Mouse (Mus musculus) kidney, adult 8-10 months (tissue): ENCODE measurements at regions not wholly inside any gene's neighbourhood (a gene's known extent, or its start where the extent isn't known, plus 50 kb on each side); places are given as distances from the start of the nearest gene placed in this dataset.

ENCODE experiments used
- DNase-seq, 2 experiments: peaks; one replicate each; pipeline ENCODE4 v3.0.0; 2022

DNA sequence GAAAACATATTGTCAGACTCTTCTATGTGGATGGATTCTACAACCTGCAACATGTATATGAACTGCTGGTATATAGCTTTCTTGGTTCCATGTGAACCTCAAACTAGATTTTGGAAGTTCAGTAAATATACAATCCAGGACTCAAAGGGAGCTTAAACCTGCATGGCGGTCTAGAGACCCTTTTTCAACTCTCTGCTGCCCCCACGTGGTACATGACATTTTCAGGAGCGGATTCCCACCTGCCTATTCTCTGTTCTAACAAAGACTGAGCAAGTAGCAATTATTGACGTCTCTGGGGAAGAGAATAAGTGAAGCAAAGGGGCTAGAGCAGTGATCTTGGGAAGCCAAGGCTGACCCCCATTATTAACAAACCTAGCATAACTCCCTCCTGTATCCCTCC lies 127.1 kb upstream of the Snx19 start:
- peak in 1 of 2 experiments; percentile 45 for DNase-seq

DNA sequence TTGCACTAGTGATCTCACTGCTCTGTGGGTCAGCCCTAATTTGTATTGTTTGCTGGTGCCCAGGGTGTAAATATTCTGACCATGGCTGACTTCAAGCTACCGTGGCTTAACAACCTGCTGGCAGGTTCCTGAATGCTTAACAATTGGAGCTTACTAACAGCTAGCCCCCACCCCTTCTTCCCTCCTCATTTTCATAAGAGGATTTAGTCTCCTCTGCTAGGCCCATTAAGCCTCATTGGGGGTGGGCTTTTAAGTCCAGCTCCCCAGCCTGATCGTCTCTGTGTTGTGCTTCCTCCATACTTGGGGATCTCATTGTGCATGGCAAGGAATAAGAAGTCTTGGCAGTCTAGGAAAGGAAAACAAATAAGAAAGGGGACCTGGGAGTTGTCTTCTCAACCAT lies 118.6 kb upstream of the Snx19 start:
- no peak for DNase-seq

DNA sequence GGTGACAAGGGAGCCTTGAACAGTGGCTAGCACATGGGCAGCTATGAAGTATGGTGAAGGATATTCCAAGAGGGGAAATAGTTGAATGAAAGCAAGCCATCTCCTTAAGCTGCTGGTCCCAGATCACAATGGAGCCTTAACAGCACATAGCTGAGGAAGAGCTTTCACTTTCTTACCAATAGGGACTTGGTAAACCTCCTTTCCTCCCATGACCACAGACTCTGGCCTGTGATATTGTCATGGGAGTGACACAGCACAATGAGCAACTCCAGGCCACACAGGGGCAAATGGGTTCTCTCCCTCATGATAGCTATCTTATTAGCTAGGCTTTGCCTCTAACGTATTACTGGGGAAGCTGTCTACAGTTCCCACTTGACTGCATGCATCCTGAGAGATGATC lies 113.5 kb upstream of the Snx19 start:
- DNase-seq: no peak

DNA sequence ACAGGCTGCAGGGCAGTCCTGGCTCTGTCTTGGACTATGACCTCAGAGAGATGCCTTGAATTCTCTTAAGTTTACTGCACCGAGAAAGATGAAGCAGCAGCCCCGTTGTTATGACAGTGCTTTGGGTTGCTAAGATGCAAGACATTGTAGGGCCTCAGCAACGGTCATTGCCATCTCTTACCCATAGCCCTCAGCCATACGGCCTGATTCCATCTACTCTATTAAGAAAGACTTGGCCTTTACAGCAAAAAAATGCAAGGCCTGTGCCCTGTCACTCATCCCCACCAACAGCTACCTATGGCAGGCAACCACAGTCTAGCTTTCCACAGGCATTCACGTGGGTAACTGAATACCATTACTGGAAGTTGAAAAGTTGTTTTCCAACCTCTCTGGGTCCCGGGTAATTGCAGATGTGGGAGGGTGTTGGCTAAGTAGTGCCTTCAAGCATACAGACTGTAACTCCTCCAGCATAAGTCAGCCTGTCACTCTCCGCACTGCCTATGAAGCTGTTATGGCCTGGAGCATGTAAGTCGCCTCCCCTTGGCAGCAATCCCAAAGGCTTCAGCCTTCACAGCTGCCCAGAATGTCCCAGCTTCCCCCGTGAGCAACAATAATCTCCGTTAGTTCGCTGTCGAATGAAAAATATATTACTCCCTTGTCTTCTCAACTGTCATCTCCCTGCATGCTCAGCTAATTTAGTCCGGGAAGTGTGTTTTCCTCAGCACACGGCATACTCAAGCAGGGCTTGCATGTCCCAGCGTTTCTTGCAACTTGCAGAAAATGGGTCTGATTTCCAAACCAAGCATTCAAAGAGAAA lies 112.3 kb upstream of the Snx19 start:
- DNase-seq: peak; percentile 5 to 13

DNA sequence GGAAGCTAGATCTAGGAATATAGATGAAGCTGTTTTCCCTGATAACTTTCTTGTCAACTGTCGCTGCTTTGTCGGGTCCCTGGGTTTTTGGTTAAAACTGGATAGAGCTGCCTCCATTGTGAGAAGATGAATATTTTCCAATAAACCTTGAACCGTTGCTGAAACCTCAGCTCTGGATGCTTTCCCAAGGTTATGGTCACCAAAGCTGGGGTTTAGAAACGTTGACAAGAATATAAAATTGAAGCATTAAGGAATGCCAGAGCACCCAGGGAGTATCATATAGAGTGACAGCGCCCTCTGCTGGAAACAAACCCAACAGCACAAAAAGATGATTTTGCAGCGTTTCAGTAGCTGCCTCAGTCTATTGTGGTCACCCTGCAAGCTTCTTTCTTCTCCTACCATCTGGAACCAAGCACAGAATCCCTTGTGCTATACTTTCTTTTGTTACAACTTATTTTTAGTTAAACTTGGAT lies 111.7 kb upstream of the Snx19 start:
- peak in 1 of 2 experiments; percentile 2 for DNase-seq

DNA sequence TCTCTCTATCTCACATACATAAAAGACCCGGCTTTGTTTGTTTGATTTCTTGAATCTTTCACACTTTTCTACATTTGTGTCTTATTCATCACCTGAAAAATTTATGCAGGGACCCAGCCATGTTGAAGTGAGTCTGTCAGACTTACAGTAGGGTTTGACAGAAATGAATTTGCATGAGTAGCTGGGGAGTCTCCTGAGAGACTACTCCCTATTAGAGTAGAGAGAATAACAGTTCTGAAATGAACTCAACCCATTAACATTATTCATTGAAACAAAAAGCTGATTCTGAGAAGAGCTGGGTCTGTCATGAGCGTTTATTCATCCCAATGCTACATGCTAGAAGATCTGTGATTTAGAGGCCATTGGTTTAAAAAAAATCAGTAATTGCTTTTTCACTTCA lies 82.0 kb upstream of the Snx19 start:
- no peak for DNase-seq

DNA sequence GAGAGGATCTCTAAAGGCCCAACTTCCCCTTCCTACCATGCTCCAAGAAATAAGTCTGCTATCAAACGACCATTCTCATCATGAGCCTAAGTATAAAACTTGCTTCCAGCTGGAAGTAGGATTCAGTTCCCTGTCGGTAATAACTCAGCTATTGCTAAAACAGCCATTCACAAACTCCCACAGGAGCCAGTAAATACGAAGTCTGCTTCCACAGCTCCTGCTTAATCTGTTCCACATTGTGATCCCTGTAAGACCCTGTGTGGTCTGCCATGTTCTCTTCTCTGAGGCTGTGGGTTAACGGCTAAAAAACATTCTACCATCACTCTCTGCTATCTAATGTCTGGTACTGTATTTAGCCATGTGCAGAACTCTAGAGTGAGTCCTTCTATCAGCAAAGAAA lies 72.9 kb upstream of the Snx19 start:
- no peak for DNase-seq

DNA sequence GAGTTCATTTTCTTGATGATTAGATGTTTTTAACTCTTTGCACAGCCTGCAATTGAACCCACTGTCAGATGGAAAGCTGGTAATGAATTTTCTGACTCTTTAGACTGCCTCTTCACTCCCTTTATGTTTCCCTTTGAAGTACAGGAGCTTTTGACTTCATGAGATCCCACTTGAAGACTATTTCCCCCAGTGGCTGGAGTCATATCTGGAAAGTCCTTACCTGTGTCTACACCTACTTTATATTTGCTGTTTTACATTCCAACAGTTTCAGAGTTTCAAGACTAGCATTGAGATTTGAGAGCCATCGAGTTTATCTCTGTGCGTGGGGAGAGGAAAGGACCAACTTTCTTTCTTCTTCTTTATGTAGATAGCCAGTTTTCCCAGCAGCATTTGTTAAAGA lies 71.3 kb upstream of the Snx19 start:
- no peak for DNase-seq

DNA sequence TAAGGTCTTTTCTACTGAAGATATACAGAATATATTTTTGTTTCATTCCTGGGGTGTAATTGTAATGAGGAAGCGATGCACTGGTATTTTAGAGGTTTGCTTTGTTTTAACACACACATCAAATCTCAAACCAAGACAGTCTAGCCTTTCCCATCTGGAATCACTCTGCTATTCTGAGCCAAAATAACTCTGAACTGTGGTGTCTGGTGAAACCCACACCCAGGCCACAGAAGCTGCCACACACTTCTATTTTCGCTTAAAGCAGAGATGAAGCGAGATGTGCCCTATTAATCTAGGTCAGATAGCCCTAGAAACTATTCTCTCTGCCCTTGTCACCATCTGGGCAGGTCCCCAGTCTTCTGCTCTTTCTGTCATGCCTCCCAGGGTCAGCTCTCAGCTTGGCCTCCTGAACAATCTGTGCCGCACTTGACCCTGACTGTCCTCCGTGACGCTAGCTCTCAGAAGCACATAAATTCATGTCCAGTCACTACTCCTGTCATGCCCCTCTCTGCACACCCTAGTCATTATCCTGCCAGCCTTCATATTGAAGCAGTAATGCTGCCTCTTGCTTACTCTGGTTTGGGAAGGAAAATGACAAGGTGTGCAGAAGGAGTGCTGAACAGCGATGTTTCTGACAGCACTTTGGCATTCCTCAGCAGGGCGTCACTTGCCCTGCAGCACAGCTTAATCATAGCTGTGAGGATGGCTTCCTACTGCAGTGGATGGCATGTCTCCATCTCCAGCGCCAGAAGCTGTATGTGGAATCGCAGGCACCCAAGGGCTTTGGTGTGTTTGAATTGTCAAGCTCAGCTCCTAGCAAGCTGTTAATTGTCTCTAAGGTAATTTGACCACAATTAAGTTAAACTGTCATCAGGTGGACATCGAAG lies 57.1 kb upstream of the Snx19 start:
- DNase-seq: no peak

DNA sequence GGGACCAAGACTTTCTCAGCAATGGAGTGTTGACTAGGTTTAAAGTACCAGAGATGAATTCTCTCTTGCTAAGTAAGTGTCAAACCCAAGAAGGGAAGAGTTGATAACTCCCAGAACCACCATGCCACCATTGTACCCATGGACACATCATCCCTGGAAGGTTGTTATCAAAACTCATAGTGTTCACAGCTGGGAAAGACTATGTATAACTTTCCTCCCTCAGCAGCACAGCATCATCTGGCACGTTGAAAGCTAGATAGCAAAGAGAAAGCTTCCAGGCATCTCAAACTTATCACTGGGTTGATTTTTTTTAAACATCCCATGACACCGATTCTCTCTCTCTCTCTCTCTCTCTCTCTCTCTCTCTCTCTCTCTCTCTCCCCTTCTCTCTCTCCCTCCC lies 56.1 kb upstream of the Snx19 start:
- DNase-seq: no peak

DNA sequence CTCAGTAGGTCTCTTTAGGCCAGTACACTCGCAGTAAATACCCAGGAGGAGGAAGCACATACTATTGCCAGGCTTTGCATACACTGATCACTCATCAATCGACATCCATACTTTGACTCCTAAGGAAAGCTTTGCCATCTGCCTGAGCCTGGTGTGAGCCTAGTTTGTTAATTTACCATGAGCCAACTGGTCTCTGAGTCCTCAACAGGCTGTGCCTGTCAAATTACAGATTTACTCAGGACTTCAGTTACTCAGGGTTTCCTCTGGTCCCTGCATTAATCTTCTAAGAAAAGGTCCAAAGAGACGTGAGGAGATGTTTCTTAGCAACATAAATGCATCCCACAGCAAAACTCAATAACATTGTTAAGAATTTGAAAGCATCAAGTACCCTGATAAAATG lies 50.0 kb upstream of the Snx19 start:
- DNase-seq: no peak
